7 mouse cellular contexts compared by ENCODE assay signal in the genomic region with DNA sequence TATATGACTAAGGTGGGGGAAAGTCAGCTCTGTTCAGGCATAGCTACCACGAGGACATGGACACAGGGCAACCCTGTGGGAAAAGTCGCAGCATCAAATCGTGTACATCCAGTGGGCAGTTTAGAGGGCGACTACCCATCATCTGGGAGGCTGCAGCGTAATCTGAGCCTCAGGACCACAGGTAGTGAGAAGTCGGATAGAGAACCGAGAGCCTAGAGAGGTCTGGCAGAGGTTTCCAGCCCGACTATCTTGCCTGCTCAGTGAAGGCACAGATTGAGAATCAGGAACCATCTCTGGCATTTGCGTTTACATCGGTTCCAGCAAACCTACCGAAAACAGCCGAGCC. TPM values are rescaled to one million over a fixed set of nuclear protein-coding genes. Genes with fewer than 3 reads are reported as not detected.
DNase-seq lines count a peak whose midpoint lies in the region; ATAC-seq and TF ChIP-seq lines count a peak whose summit lies in the region.

No protein-coding gene starts in this region.

- peak overlapping the region; percentile 70 for H3K9ac ChIP-seq in forebrain, embryonic 11.5 days (ENCODE audit: low read length)
- peak overlapping the region; percentile 63 for H3K9ac ChIP-seq in liver, embryonic 11.5 days (ENCODE audit: low read depth, low read length)
- H3K9ac ChIP-seq in stomach, postnatal 0 days (ENCODE audit: low read length), result peak overlapping the region; percentile 61

- peak overlapping the region; percentile 59 for H3K4me3 ChIP-seq in forebrain, embryonic 11.5 days (ENCODE audit: low read depth, low read length)
- H3K4me3 ChIP-seq in liver, embryonic 11.5 days (ENCODE audit: low read depth, low read length), result peak overlapping the region; percentile 67
- H3K4me3 ChIP-seq in stomach, postnatal 0 days (ENCODE audit: low read depth, low read length), result peak overlapping the region; percentile 59

- H3K4me2 ChIP-seq in forebrain, embryonic 11.5 days (ENCODE audit: low read depth, low read length, severe bottlenecking), result peak overlapping the region; percentile 78
- peak overlapping the region; percentile 94 for H3K4me2 ChIP-seq in liver, embryonic 11.5 days
- peak overlapping the region; percentile 75 for H3K4me2 ChIP-seq in stomach, postnatal 0 days (replicated peaks; ENCODE audit: low read depth)

- no peaks in the 10 kb centered on the region for H3K9me3 ChIP-seq in forebrain, embryonic 11.5 days (ENCODE audit: control insufficient read depth, low read length)
- H3K9me3 ChIP-seq in liver, embryonic 11.5 days (ENCODE audit: control insufficient read depth, low read length), result no peaks in the 10 kb centered on the region
- H3K9me3 ChIP-seq in stomach, postnatal 0 days (ENCODE audit: control insufficient read depth, low read length), result no peaks in the 10 kb centered on the region

- TF ChIP-seq CTCF in stomach, postnatal 0 days (IDR thresholded peaks at IDR 0.05; ENCODE audit: low read depth), result no peak

- ATAC-seq in forebrain, embryonic 11.5 days (replicated peaks; ENCODE audit: low FRiP score), result peak; percentile 45
- peak; percentile 27 for ATAC-seq in liver, embryonic 11.5 days (replicated peaks; ENCODE audit: low FRiP score)
- ATAC-seq in stomach, postnatal 0 days (ENCODE audit: low FRiP score, low TSS enrichment), result peak; percentile 18

- TF ChIP-seq EP300 in stomach, postnatal 0 days (optimal IDR thresholded peaks at IDR 0.05), result no peak

- peaks cover 8% of the 10 kb centered on the region; the same call in 1 of the 2 replicates for H3K36me3 ChIP-seq in forebrain, embryonic 11.5 days (ENCODE audit: control insufficient read depth, insufficient read depth, low read length)
- peaks cover 28% of the 10 kb centered on the region for H3K36me3 ChIP-seq in liver, embryonic 11.5 days (ENCODE audit: control insufficient read depth, insufficient read depth, low read length)
- peaks cover 13% of the 10 kb centered on the region for H3K36me3 ChIP-seq in stomach, postnatal 0 days (ENCODE audit: control insufficient read depth, insufficient read depth, low read length)

- peak overlapping the region; percentile 84 for H3K27ac ChIP-seq in forebrain, embryonic 11.5 days (ENCODE audit: low read depth, low read length)
- H3K27ac ChIP-seq in liver, embryonic 11.5 days (ENCODE audit: low read depth, low read length), result peak overlapping the region; percentile 84
- H3K27ac ChIP-seq in stomach, postnatal 0 days (replicated peaks), result peak overlapping the region; percentile 79

- H3K27me3 ChIP-seq in forebrain, embryonic 11.5 days (ENCODE audit: control insufficient read depth, insufficient read depth, low read length), result no peaks in the 10 kb centered on the region
- no peaks in the 10 kb centered on the region for H3K27me3 ChIP-seq in liver, embryonic 11.5 days (replicated peaks; ENCODE audit: control insufficient read depth, insufficient read depth, low read length)
- H3K27me3 ChIP-seq in stomach, postnatal 0 days (ENCODE audit: control insufficient read depth, insufficient read depth, low read length), result no peaks in the 10 kb centered on the region

- 2% methylated on average over 12 of the region's 12 CpGs for WGBS in forebrain, embryonic 11.5 days
- under 1% methylated on average over 12 of the region's 12 CpGs for WGBS in liver, embryonic 11.5 days
- 2% methylated on average over 12 of the region's 12 CpGs for WGBS in stomach, postnatal 0 days

- intact Hi-C loops in gastrocnemius, postnatal 36 days (cut with DNase I), result loop anchor here (5.0 kb wide), 1 partner anchor 518 kb away; the partner anchor contains the start of gene Gpx7

- DNase-seq in spleen, postnatal 36 days (ENCODE audit: low spot score in 2 of 2), result peak; percentile 4 to 11
- DNase-seq in spleen, adult 18-20 months, result no peak
- no peak for DNase-seq in forebrain, embryonic 11.5 days (ENCODE audit: low spot score)
- no peak for DNase-seq in liver, embryonic 11.5 days (ENCODE audit: low spot score)
- no peak for DNase-seq in stomach, postnatal 0 days (ENCODE audit: low spot score)
- DNase-seq in layer of hippocampus, adult 8-10 months (ENCODE audit: low spot score in 2 of 2), result no peak
- DNase-seq in gastrocnemius, postnatal 36 days, result no peak

- H3K4me1 ChIP-seq in forebrain, embryonic 11.5 days (replicated peaks; ENCODE audit: control insufficient read depth, insufficient read depth, low read length), result no peaks in the 10 kb centered on the region; the same call in 1 of the 2 replicates
- peaks cover 18% of the 10 kb centered on the region for H3K4me1 ChIP-seq in liver, embryonic 11.5 days (replicated peaks; ENCODE audit: control insufficient read depth, insufficient read depth, low read length)
- H3K4me1 ChIP-seq in stomach, postnatal 0 days (replicated peaks; ENCODE audit: control insufficient read depth, insufficient read depth), result no peaks in the 10 kb centered on the region; the same call in 1 of the 2 replicates

RNA-seq across cellular contexts. Expression of gene 0610037L13Rik, which starts 0.3 kb away (rescaled TPM):
- 108 and 116 TPM in 2 replicates for polyA plus RNA-seq in forebrain, embryonic 11.5 days (2014; fragmentation: Nextera tagmentation; extraction: Ambion mirVana)
- polyA plus RNA-seq in liver, embryonic 11.5 days (2014; fragmentation: Nextera tagmentation; extraction: Ambion mirVana), result 89.2 and 90.7 TPM in 2 replicates
- polyA plus RNA-seq in stomach, postnatal 0 days (2015; fragmentation: Nextera tagmentation; extraction: Ambion mirVana), result 99.3 and 101 TPM in 2 replicates
- 10 to 100 TPM; 54.2 to 71.4 (median 58.9) TPM for total RNA-seq in layer of hippocampus, adult 8-10 months (2022)
- 10 to 100 TPM; 34.4 to 44.4 TPM for total RNA-seq in gastrocnemius, postnatal 36 days (2021)

RNA-seq across cellular contexts. Expression of gene Magoh, which starts 9.8 kb away (rescaled TPM):
- 214 and 246 TPM in 2 replicates for polyA plus RNA-seq in forebrain, embryonic 11.5 days (2014; fragmentation: Nextera tagmentation; extraction: Ambion mirVana)
- polyA plus RNA-seq in liver, embryonic 11.5 days (2014; fragmentation: Nextera tagmentation; extraction: Ambion mirVana), result 215 and 224 TPM in 2 replicates
- polyA plus RNA-seq in stomach, postnatal 0 days (2015; fragmentation: Nextera tagmentation; extraction: Ambion mirVana), result 126 and 145 TPM in 2 replicates
- total RNA-seq in layer of hippocampus, adult 8-10 months (2022), result 10 to 100 TPM; 33.5 to 41.2 (median 38.7) TPM
- total RNA-seq in gastrocnemius, postnatal 36 days (2021), result 10 to 100 TPM; 22.6 to 22.8 TPM

RNA-seq across cellular contexts. Expression of gene Cpt2, which starts 34.1 kb away (rescaled TPM):
- polyA plus RNA-seq in forebrain, embryonic 11.5 days (2014; fragmentation: Nextera tagmentation; extraction: Ambion mirVana), result 30.9 and 31.6 TPM in 2 replicates
- 52.8 and 63.7 TPM in 2 replicates for polyA plus RNA-seq in liver, embryonic 11.5 days (2014; fragmentation: Nextera tagmentation; extraction: Ambion mirVana)
- 78.4 and 81.2 TPM in 2 replicates for polyA plus RNA-seq in stomach, postnatal 0 days (2015; fragmentation: Nextera tagmentation; extraction: Ambion mirVana)
- total RNA-seq in layer of hippocampus, adult 8-10 months (2022), result 1 to 10 TPM; 7.5 to 8.4 (median 7.9) TPM
- 10 to 100 TPM; 64.6 to 65.6 TPM for total RNA-seq in gastrocnemius, postnatal 36 days (2021)

Comparison
In these comparisons a context has a peak if more than half of its experiments do, and no peak if none do; other contexts are left out.
1. DNase-seq: peak in spleen, postnatal 36 days (2 of 2); none in spleen, adult 18-20 months (0 of 2), forebrain, embryonic 11.5 days (single experiment), liver, embryonic 11.5 days (single experiment), stomach, postnatal 0 days (single experiment), layer of hippocampus, adult 8-10 months (0 of 2) and gastrocnemius, postnatal 36 days (0 of 2).
2. Peak in every context shown above with its lines, with median percentiles within 50 percentile points of each other: ATAC-seq, H3K27ac ChIP-seq, H3K4me2 ChIP-seq, H3K4me3 ChIP-seq and H3K9ac ChIP-seq.